Mouse (Mus musculus): ENCODE results near the gene Abl1. TPM values are rescaled to one million over a fixed set of nuclear protein-coding genes. Genes with fewer than 3 reads are reported as not detected.
"Not testable (repeated sequence)": the region's sequence is repeated elsewhere in the genome, so short reads cannot be mapped to it uniquely, and the experiment has no call there.

The Abl1 gene
- polyA plus RNA-seq, 1 experiment: 39.9 TPM

DNA sequence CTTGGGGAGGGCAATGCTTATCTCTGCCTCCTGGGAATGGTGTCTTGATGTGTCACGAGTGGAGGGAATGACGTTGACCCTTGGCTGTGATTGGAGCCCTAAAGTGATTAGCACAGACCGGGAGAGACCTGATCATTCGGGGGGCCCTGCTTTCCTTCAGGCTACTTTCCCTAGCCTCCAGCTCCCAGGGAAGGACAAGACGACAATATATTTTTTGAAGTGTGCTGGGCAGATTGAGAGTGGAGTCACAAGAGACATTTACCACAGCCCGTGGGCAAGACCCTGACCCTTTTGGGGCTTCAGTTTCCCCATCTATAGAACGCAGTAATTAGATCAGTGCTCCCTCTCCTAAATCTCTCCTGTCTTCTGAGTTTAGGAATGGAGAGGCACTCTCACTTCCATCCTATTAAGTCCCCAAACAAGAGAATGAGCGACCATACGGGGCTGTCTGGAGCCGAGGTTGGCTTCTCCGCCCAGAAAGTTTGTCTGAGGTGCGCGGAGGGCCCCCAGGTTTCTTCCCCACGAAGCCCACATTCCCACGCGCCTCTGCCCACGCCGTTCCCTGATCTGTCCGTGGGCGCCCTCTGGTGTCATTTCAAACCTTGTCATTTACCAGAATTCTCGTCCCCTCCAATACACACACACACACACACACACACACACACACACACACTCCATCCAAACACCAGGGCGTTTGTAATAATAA, 33.2 kb upstream of the Abl1 start:
- TF ChIP-seq POLR2A (IDR thresholded peaks at IDR 0.05; ENCODE audit: extremely low read depth, insufficient read depth, low read length): no peak
- TF ChIP-seq CTCF (IDR thresholded peaks at IDR 0.05; ENCODE audit: extremely low read depth, insufficient read depth, low read length): peak; percentile 56
- Histone ChIP-seq H3K27ac (ENCODE audit: insufficient read depth, low read length) (no peak overlapping the region), H3K4me3 (ENCODE audit: insufficient read depth, low read length) (peak overlapping the region; percentile 64), H3K4me1 (ENCODE audit: control insufficient read depth, insufficient read depth, low read length) (no peaks in the 10 kb centered on the region)

GRCm38 (mm10) chr2:31656374-31656773, 31.8 kb upstream of the Abl1 start:
- no peak for TF ChIP-seq CTCF (IDR thresholded peaks at IDR 0.05; ENCODE audit: extremely low read depth, insufficient read depth, low read length)
- TF ChIP-seq POLR2A (IDR thresholded peaks at IDR 0.05; ENCODE audit: extremely low read depth, insufficient read depth, low read length): no peak
- Histone ChIP-seq H3K27ac (ENCODE audit: insufficient read depth, low read length) (no peak overlapping the region), H3K4me1 (ENCODE audit: control insufficient read depth, insufficient read depth, low read length) (no peaks in the 10 kb centered on the region), H3K4me3 (ENCODE audit: insufficient read depth, low read length) (no peak overlapping the region)

GRCm38 (mm10) chr2:31662939-31663803, 25.0 kb upstream of the Abl1 start:
- TF ChIP-seq POLR2A (IDR thresholded peaks at IDR 0.05; ENCODE audit: extremely low read depth, insufficient read depth, low read length) (no peak), CTCF (IDR thresholded peaks at IDR 0.05; ENCODE audit: extremely low read depth, insufficient read depth, low read length) (no peak)
- H3K4me3 ChIP-seq (ENCODE audit: insufficient read depth, low read length): no peak overlapping the region
- H3K4me1 ChIP-seq (ENCODE audit: control insufficient read depth, insufficient read depth, low read length): no peaks in the 10 kb centered on the region
- no peak overlapping the region for H3K27ac ChIP-seq (ENCODE audit: insufficient read depth, low read length)

GRCm38 (mm10) chr2:31663804-31664180, 24.4 kb upstream of the Abl1 start:
- Histone ChIP-seq H3K4me1 (ENCODE audit: control insufficient read depth, insufficient read depth, low read length) (no peaks in the 10 kb centered on the region), H3K4me3 (ENCODE audit: insufficient read depth, low read length) (no peak overlapping the region), H3K27ac (ENCODE audit: insufficient read depth, low read length) (no peak overlapping the region)
- no peak for TF ChIP-seq CTCF (IDR thresholded peaks at IDR 0.05; ENCODE audit: extremely low read depth, insufficient read depth, low read length)
- no peak for TF ChIP-seq POLR2A (IDR thresholded peaks at IDR 0.05; ENCODE audit: extremely low read depth, insufficient read depth, low read length)

DNA sequence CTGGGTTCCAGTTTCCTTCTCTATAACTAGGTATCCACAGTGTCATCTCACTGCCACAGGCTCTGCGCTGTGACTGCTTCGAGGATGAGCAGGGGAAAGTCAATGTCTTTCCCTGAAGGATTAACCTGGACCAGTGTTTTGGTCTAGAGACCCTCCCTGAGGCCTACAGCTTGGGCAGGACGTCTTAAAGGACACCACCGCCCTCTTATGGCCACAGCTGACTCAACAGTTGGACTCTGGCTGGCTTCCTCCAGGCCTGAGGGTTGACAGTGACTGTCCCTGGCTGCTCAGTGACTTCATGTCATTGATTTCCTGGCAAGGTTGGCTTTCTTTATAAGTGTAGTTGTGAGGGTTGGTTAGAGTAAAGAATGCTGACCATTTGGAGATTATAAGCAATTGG, 20.8 kb upstream of the Abl1 start:
- H3K27ac ChIP-seq (ENCODE audit: insufficient read depth, low read length): no peak overlapping the region
- TF ChIP-seq CTCF (IDR thresholded peaks at IDR 0.05; ENCODE audit: extremely low read depth, insufficient read depth, low read length) (0 out of 2 replicates have a peak, but pooled peaks have one; percentile 21), POLR2A (IDR thresholded peaks at IDR 0.05; ENCODE audit: extremely low read depth, insufficient read depth, low read length) (no peak)
- 0 out of 2 replicates have a peak, but pooled peaks cover 1% of the 10 kb centered on the region for H3K4me1 ChIP-seq (ENCODE audit: control insufficient read depth, insufficient read depth, low read length)
- H3K4me3 ChIP-seq (ENCODE audit: insufficient read depth, low read length): no peak overlapping the region

DNA sequence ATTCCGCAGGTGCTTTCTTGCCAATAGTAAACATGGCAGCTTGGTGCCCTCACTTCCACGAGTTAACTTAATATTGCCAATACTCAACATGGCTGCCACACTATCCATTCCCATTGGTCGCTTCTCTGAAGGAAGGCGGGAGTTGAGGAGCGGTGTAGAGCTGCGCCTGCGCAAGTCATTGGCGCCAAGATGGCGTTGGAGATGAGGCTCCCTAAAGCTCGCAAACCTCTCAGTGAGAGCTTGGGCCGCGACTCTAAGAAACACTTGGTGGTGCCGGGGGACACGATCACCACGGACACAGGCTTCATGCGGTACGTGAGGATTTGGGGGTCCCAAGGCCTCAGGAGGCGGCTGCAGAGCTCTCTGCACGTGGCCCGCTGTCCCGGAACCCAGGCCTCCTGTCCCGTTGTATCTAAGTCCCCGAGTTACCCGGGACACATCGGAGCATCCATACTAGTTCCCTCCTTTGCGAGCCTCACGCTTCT, 17.6 kb upstream of the Abl1 start, which contains the start of gene Exosc2:
Gene Exosc2, plus strand, starts transcription at position 165 of the 485 bp plus-strand sequence.
- TF ChIP-seq POLR2A (IDR thresholded peaks at IDR 0.05; ENCODE audit: extremely low read depth, insufficient read depth, low read length) (peak; percentile 98), CTCF (IDR thresholded peaks at IDR 0.05; ENCODE audit: extremely low read depth, insufficient read depth, low read length) (no peak)
- Histone ChIP-seq H3K27ac (ENCODE audit: insufficient read depth, low read length) (no peak within 1 kb of the TSS), H3K4me3 (ENCODE audit: insufficient read depth, low read length) (peak within 1 kb of the TSS; percentile 63), H3K4me1 (ENCODE audit: control insufficient read depth, insufficient read depth, low read length) (peaks cover 1% of the 10 kb centered on the region; the same call in 1 of the 2 replicates)

DNA sequence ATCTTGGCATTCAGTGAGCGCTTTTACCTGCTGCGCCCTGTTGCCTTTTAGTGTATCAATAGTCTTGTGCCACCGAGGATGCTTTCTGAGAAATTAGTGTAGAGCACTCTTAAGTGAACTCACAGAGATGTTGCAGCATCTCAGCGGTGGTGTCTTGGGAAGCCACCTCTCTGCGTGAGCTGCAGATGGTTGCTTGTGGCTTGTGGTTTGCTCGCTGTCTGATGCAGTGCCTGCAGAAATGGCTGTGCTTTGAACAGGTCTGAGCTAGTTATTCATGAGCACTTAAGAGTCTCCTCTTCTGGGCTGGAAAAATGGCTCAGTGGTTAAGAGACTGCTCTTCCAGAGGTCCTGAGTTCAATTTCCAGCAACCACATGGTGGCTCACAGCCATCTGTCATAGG, 9.5 kb upstream of the Abl1 start:
- Histone ChIP-seq H3K4me3 (ENCODE audit: insufficient read depth, low read length) (no peak overlapping the region), H3K4me1 (ENCODE audit: control insufficient read depth, insufficient read depth, low read length) (no peaks in the 10 kb centered on the region), H3K27ac (ENCODE audit: insufficient read depth, low read length) (no peak overlapping the region)
- TF ChIP-seq POLR2A (IDR thresholded peaks at IDR 0.05; ENCODE audit: extremely low read depth, insufficient read depth, low read length) (no peak), CTCF (IDR thresholded peaks at IDR 0.05; ENCODE audit: extremely low read depth, insufficient read depth, low read length) (no peak)

DNA sequence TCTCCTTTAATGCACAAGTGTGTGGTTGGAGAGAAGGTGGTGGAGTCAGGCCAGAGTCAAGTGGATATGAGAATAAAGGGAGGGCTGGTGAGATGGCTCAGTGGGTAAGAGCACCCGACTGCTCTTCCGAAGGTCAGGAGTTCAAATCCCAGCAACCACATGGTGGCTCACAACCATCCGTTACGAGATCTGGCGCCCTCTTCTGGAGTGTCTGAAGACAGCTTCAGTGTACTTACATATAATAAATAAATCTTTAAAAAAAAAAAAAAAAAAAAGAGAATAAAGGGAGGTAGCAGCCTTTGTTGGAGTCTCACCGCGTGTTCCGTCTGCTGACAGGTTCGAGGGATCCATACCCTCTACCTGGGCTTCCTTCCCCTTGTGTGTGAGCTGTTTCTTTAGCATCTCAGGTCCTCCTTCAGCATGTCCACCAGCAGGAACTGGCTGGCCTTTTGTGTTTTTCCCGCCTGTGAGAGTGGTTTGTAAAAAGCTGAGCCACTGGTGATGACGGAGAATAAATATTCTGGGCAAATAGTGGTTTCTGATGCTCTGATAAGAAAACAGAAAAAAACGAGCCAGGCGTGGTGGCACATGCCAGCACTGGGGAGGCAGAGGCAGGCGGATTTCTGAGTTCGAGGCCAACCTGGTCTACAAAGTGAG, 7.0 kb upstream of the Abl1 start:
- H3K27ac ChIP-seq (ENCODE audit: insufficient read depth, low read length); H3K4me1 ChIP-seq (ENCODE audit: control insufficient read depth, insufficient read depth, low read length); H3K4me3 ChIP-seq (ENCODE audit: insufficient read depth, low read length): not testable (repeated sequence)

DNA sequence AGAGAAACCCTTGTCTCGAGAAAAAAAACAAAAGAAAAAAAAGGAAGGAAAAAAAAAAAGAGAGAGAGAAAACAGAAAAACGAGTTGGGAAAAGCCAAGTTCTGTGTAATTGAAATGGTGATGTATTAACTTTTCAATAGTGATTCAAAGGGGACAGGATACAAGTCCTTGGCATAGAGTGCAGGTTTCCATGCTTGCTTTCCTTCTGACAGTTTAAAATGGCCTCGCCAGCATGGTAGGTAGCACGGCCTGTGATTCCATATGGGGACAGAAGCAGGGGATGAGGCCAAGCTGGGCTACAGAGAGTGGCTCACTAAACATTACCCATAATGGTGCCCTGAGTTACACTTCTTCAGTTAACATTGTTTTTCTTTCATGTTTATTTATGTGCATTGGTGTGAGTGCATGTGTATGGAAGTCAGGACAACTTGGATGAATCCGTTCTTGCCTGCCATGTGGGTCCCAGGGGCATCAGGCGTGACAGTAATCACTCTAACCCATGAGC, 6.4 kb upstream of the Abl1 start:
- no peak for TF ChIP-seq CTCF (IDR thresholded peaks at IDR 0.05; ENCODE audit: extremely low read depth, insufficient read depth, low read length)
- no peak for TF ChIP-seq POLR2A (IDR thresholded peaks at IDR 0.05; ENCODE audit: extremely low read depth, insufficient read depth, low read length)
- no peak overlapping the region for H3K27ac ChIP-seq (ENCODE audit: insufficient read depth, low read length)
- H3K4me3 ChIP-seq (ENCODE audit: insufficient read depth, low read length): no peak overlapping the region
- H3K4me1 ChIP-seq (ENCODE audit: control insufficient read depth, insufficient read depth, low read length): no peaks in the 10 kb centered on the region
